In the genomic region with DNA sequence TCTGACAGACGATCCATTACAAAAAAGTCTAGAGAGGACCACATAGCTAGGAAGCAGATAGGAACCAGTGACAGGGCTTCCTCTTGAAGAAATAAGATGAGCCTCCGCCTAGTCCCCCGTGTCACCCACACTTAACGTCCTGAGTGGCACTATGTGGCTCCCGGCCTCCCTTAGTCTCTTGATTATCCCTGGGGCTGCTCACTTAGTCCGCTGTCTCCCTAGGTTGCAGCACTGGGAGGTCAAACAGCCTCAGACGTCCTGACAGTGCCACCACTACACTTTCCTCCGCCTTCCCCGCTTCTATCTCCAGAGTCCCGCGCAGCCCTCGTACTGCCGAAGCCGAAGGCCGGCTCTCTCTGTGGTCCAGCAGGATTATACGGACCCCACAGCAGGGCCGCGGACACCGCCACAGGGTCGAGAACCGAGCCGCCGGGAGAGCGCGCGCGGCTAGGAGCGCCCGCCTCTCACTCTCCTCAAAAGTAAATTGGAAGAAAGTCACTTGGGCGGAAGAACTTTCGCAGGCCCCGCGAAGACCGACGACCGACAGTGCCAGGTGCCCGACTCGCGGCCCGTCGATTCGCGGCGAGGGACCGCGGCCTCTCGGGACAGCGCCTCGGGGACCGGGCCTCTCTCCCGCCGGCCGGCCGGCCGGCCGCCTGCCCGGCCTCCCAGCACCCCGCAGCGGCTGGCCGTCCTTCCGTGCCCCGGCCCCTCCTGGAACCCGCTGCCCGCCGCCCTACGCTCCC, we compare ENCODE assay signal across 8 mouse cellular contexts. TPM values are rescaled to one million over a fixed set of nuclear protein-coding genes. Genes with fewer than 3 reads are reported as not detected.
DNase-seq lines count a peak whose midpoint lies in the region; ATAC-seq lines count a peak whose summit lies in the region.

No protein-coding gene starts in this region.

- ATAC-seq in CD4-positive, CD25-positive, alpha-beta regulatory T cell, adult 4 months, result peak; percentile 27
- peak; percentile 45 for ATAC-seq in midbrain, embryonic 11.5 days (ENCODE audit: low FRiP score)

- no peak for DNase-seq in heart, embryonic 10.5 days (ENCODE audit: low spot score)
- no peak for DNase-seq in heart, adult 9 months (ENCODE audit: low spot score in 2 of 2)
- peak; percentile 9 for DNase-seq in embryonic facial prominence, embryonic 10.5 days (ENCODE audit: low spot score)
- peak; percentile 56 for DNase-seq in induced T-regulatory cell, adult 2 months (ENCODE audit: low read depth)
- peak; percentile 93 for DNase-seq in midbrain, embryonic 11.5 days (ENCODE audit: low spot score, missing footprints)
- DNase-seq in yolk sac, embryonic 10.5 days (ENCODE audit: low spot score), result peak; percentile 14
- no peak for DNase-seq in left cerebral cortex, adult 18-20 months (ENCODE audit: low spot score in 2 of 2)

- H3K4me3 ChIP-seq in heart, embryonic 10.5 days, result peak overlapping the region; percentile 96
- H3K4me3 ChIP-seq in embryonic facial prominence, embryonic 10.5 days, result peak overlapping the region; percentile 97
- peak overlapping the region; percentile 96 for H3K4me3 ChIP-seq in midbrain, embryonic 11.5 days (ENCODE audit: low read depth, low read length)

- under 1% methylated on average over 58 of the region's 66 CpGs for WGBS in heart, embryonic 10.5 days
- 1% methylated on average over 66 of the region's 66 CpGs for WGBS in embryonic facial prominence, embryonic 10.5 days
- 1% methylated on average over 59 of the region's 66 CpGs for WGBS in midbrain, embryonic 11.5 days

- H3K4me2 ChIP-seq in midbrain, embryonic 11.5 days, result peak overlapping the region; percentile 92

- H3K27ac ChIP-seq in heart, embryonic 10.5 days, result peak overlapping the region; percentile 94
- H3K27ac ChIP-seq in embryonic facial prominence, embryonic 10.5 days (replicated peaks), result peak overlapping the region; percentile 87
- H3K27ac ChIP-seq in midbrain, embryonic 11.5 days (ENCODE audit: low read depth, low read length), result peak overlapping the region; percentile 67

- H3K4me1 ChIP-seq in heart, embryonic 10.5 days, result peaks cover 41% of the 10 kb centered on the region
- H3K4me1 ChIP-seq in embryonic facial prominence, embryonic 10.5 days, result peaks cover 26% of the 10 kb centered on the region
- H3K4me1 ChIP-seq in midbrain, embryonic 11.5 days (ENCODE audit: control insufficient read depth, insufficient read depth, low read length), result peaks cover 12% of the 10 kb centered on the region

- H3K36me3 ChIP-seq in heart, embryonic 10.5 days, result peaks cover 5% of the 10 kb centered on the region; the same call in 1 of the 2 replicates
- H3K36me3 ChIP-seq in embryonic facial prominence, embryonic 10.5 days (replicated peaks), result peaks cover 30% of the 10 kb centered on the region
- H3K36me3 ChIP-seq in midbrain, embryonic 11.5 days (ENCODE audit: control insufficient read depth, insufficient read depth, low read length), result no peaks in the 10 kb centered on the region

- H3K27me3 ChIP-seq in heart, embryonic 10.5 days (ENCODE audit: insufficient read depth, poor library complexity, severe bottlenecking), result no peaks in the 10 kb centered on the region
- H3K27me3 ChIP-seq in embryonic facial prominence, embryonic 10.5 days (replicated peaks; ENCODE audit: low read depth, poor library complexity, severe bottlenecking), result no peaks in the 10 kb centered on the region
- no peaks in the 10 kb centered on the region for H3K27me3 ChIP-seq in midbrain, embryonic 11.5 days (ENCODE audit: control insufficient read depth, insufficient read depth, low read length)

- H3K9ac ChIP-seq in midbrain, embryonic 11.5 days (ENCODE audit: low read length), result peak overlapping the region; percentile 91

- H3K9me3 ChIP-seq in heart, embryonic 10.5 days, result no peaks in the 10 kb centered on the region
- no peaks in the 10 kb centered on the region for H3K9me3 ChIP-seq in embryonic facial prominence, embryonic 10.5 days
- no peaks in the 10 kb centered on the region for H3K9me3 ChIP-seq in midbrain, embryonic 11.5 days (ENCODE audit: control insufficient read depth, low read length)

RNA-seq across cellular contexts. Expression of gene Mob2, which starts 0.5 kb away (rescaled TPM):
- polyA plus RNA-seq in heart, embryonic 10.5 days (2016; fragmentation: Nextera tagmentation; extraction: Ambion mirVana), result 52.4 and 54.9 TPM in 2 replicates
- polyA plus RNA-seq in CD4-positive, CD25-positive, alpha-beta regulatory T cell, adult 4 months (2017; shearing (Covaris generic)), result 10 to 100 TPM; 63.0 to 78.7 TPM
- 67.4 and 68.0 TPM in 2 replicates for polyA plus RNA-seq in embryonic facial prominence, embryonic 10.5 days (2016; fragmentation: Nextera tagmentation; extraction: Ambion mirVana)
- polyA plus RNA-seq in midbrain, embryonic 11.5 days (2014; fragmentation: Nextera tagmentation; extraction: Ambion mirVana), result 59.2 and 60.2 TPM in 2 replicates
- total RNA-seq in left cerebral cortex, adult 18-20 months (2021), result 10 to 100 TPM; 37.7 to 39.1 TPM

RNA-seq across cellular contexts. Expression of gene Dusp8, which starts 35.3 kb away (rescaled TPM):
- 5.3 and 9.0 TPM in 2 replicates for polyA plus RNA-seq in heart, embryonic 10.5 days (2016; fragmentation: Nextera tagmentation; extraction: Ambion mirVana)
- polyA plus RNA-seq in CD4-positive, CD25-positive, alpha-beta regulatory T cell, adult 4 months (2017; shearing (Covaris generic)), result under 1 TPM in 1 of 2 experiments, not detected in 1; 0.17 TPM
- polyA plus RNA-seq in embryonic facial prominence, embryonic 10.5 days (2016; fragmentation: Nextera tagmentation; extraction: Ambion mirVana), result 3.2 and 3.4 TPM in 2 replicates
- polyA plus RNA-seq in midbrain, embryonic 11.5 days (2014; fragmentation: Nextera tagmentation; extraction: Ambion mirVana), result 14.5 and 15.7 TPM in 2 replicates
- total RNA-seq in left cerebral cortex, adult 18-20 months (2021), result 100 to 1,000 TPM; 150 to 154 TPM

Comparison
In these comparisons a context has a peak if more than half of its experiments do, and no peak if none do; other contexts are left out.
1. DNase-seq: peak in embryonic facial prominence, embryonic 10.5 days (single experiment), induced T-regulatory cell, adult 2 months (single experiment), midbrain, embryonic 11.5 days (single experiment) and yolk sac, embryonic 10.5 days (single experiment); none in heart, embryonic 10.5 days (single experiment), heart, adult 9 months (0 of 2) and left cerebral cortex, adult 18-20 months (0 of 2).
2. Peak in every context shown above with its lines, with median percentiles within 50 percentile points of each other: H3K27ac ChIP-seq and H3K4me3 ChIP-seq.